Mouse (Mus musculus): ENCODE results near the gene Hira. TPM values are rescaled to one million over a fixed set of nuclear protein-coding genes. Genes with fewer than 3 reads are reported as not detected.

Hira gene
- total and polyA plus RNA-seq, 2 experiments from 2014 or later, result 6.7 to 19.0 TPM

- no peaks in the 10 kb centered on the region for H3K27me3 ChIP-seq (ENCODE audit: control insufficient read depth, insufficient read depth, low read length)
Measured at GRCm38 (mm10) chr16:18884044-18884443, 7.2 kb downstream of the Hira start.

DNA sequence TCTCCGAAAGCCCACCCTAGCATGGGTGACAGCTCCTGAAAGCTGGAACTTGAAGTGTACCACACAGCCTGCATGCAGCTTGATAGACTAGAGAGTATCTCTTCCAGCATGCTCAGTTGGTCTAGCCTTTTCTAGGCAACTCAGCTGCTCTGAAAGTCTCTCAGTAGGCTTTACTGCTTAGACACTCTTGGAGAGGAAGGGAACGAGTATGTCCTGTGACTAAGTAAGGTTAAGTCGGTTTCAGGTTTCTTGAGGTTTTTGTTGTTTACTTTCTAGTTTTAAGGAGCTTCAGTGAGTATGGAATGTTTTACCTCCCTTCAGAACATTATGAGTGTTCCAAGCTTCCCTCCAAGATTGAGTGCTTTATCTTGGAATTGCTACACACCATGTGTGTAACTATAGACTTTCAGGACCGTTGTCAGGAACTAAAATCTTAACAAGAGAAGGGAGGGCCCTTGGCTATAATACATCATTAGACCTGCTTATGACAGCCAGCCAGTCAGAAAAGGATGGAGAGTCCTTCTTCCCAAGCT, 17.1 kb downstream of the Hira start:
- H3K4me1 ChIP-seq (ENCODE audit: control insufficient read depth, insufficient read depth), result no peaks in the 10 kb centered on the region
- WGBS, result 78% methylated on average over 4 of the region's 4 CpGs

More at GRCm38 (mm10) chr16:18884044-18884443, 7.2 kb downstream of the Hira start:
- DNase-seq (ENCODE audit: low spot score), result no peak
- ATAC-seq (ENCODE audit: insufficient read depth, low read depth), result no peak
- TF ChIP-seq CTCF (IDR thresholded peaks at IDR 0.05; ENCODE audit: low read depth), result no peak
- no peak for TF ChIP-seq EP300 (IDR thresholded peaks at IDR 0.05; ENCODE audit: low read depth)
- Histone ChIP-seq H3K27ac (ENCODE audit: low read depth) (no peak overlapping the region), H3K9me3 (replicated peaks; ENCODE audit: control insufficient read depth, low read length) (no peaks in the 10 kb centered on the region), H3K9ac (replicated peaks; ENCODE audit: low read depth, low read length) (no peak overlapping the region), H3K36me3 (replicated peaks; ENCODE audit: control insufficient read depth, insufficient read depth, low read length) (no peaks in the 10 kb centered on the region), H3K4me3 (ENCODE audit: low read depth, low read length) (no peak overlapping the region), H3K4me2 (ENCODE audit: low read depth, low read length) (no peak overlapping the region), H3K4me1 (ENCODE audit: control insufficient read depth, insufficient read depth) (0 out of 2 replicates have a peak, but pooled peaks cover 4% of the 10 kb centered on the region)

GRCm38 (mm10) chr16:18895249-18895648, 18.4 kb downstream of the Hira start:
- H3K27me3 ChIP-seq (ENCODE audit: control insufficient read depth, insufficient read depth, low read length), result no peaks in the 10 kb centered on the region
- no peak overlapping the region for H3K27ac ChIP-seq (ENCODE audit: low read depth)
- DNase-seq (ENCODE audit: low spot score) (no peak), ATAC-seq (ENCODE audit: insufficient read depth, low read depth) (no peak)
- H3K36me3 ChIP-seq (replicated peaks; ENCODE audit: control insufficient read depth, insufficient read depth, low read length), result peaks cover 34% of the 10 kb centered on the region
- H3K9ac ChIP-seq (replicated peaks; ENCODE audit: low read depth, low read length), result no peak overlapping the region
- WGBS, result 73% methylated on average over 3 of the region's 3 CpGs
- no peak overlapping the region for H3K4me2 ChIP-seq (ENCODE audit: low read depth, low read length)
- no peak overlapping the region for H3K4me3 ChIP-seq (ENCODE audit: low read depth, low read length)
- TF ChIP-seq EP300 (IDR thresholded peaks at IDR 0.05; ENCODE audit: low read depth), result no peak
- TF ChIP-seq CTCF (IDR thresholded peaks at IDR 0.05; ENCODE audit: low read depth), result no peak
- H3K4me1 ChIP-seq (ENCODE audit: control insufficient read depth, insufficient read depth), result no peaks in the 10 kb centered on the region
- H3K9me3 ChIP-seq (replicated peaks; ENCODE audit: control insufficient read depth, low read length), result no peaks in the 10 kb centered on the region

More for the DNA sequence above, 17.1 kb downstream of the Hira start:
- H3K9me3 ChIP-seq (replicated peaks; ENCODE audit: control insufficient read depth, low read length), result no peaks in the 10 kb centered on the region
- no peak overlapping the region for H3K9ac ChIP-seq (replicated peaks; ENCODE audit: low read depth, low read length)
- H3K27ac ChIP-seq (ENCODE audit: low read depth), result no peak overlapping the region
- H3K36me3 ChIP-seq (replicated peaks; ENCODE audit: control insufficient read depth, insufficient read depth, low read length), result peaks cover 27% of the 10 kb centered on the region
- ATAC-seq (ENCODE audit: insufficient read depth, low read depth) (no peak), DNase-seq (ENCODE audit: low spot score) (no peak)
- TF ChIP-seq CTCF (IDR thresholded peaks at IDR 0.05; ENCODE audit: low read depth) (no peak), EP300 (IDR thresholded peaks at IDR 0.05; ENCODE audit: low read depth) (no peak)
- no peak overlapping the region for H3K4me3 ChIP-seq (ENCODE audit: low read depth, low read length)
- no peak overlapping the region for H3K4me2 ChIP-seq (ENCODE audit: low read depth, low read length)
- no peaks in the 10 kb centered on the region for H3K27me3 ChIP-seq (ENCODE audit: control insufficient read depth, insufficient read depth, low read length)

- DNase-seq (ENCODE audit: low spot score), result no peak
- H3K4me3 ChIP-seq (ENCODE audit: low read depth, low read length), result no peak overlapping the region
- no peak; the same call in 1 of the 2 replicates for ATAC-seq (ENCODE audit: insufficient read depth, low read depth)
- no peaks in the 10 kb centered on the region for H3K9me3 ChIP-seq (replicated peaks; ENCODE audit: control insufficient read depth, low read length)
- H3K9ac ChIP-seq (replicated peaks; ENCODE audit: low read depth, low read length), result no peak overlapping the region
- no peak for TF ChIP-seq CTCF (IDR thresholded peaks at IDR 0.05; ENCODE audit: low read depth)
- no peak for TF ChIP-seq EP300 (IDR thresholded peaks at IDR 0.05; ENCODE audit: low read depth)
- WGBS, result 29% methylated on average over 10 of the region's 10 CpGs
- H3K36me3 ChIP-seq (replicated peaks; ENCODE audit: control insufficient read depth, insufficient read depth, low read length), result peaks cover 41% of the 10 kb centered on the region
- no peak overlapping the region for H3K4me2 ChIP-seq (ENCODE audit: low read depth, low read length)
- H3K27me3 ChIP-seq (ENCODE audit: control insufficient read depth, insufficient read depth, low read length), result no peaks in the 10 kb centered on the region
- H3K4me1 ChIP-seq (ENCODE audit: control insufficient read depth, insufficient read depth), result no peaks in the 10 kb centered on the region
- no peak overlapping the region for H3K27ac ChIP-seq (ENCODE audit: low read depth)
Measured at GRCm38 (mm10) chr16:18896429-18896828, 19.6 kb downstream of the Hira start.

DNA sequence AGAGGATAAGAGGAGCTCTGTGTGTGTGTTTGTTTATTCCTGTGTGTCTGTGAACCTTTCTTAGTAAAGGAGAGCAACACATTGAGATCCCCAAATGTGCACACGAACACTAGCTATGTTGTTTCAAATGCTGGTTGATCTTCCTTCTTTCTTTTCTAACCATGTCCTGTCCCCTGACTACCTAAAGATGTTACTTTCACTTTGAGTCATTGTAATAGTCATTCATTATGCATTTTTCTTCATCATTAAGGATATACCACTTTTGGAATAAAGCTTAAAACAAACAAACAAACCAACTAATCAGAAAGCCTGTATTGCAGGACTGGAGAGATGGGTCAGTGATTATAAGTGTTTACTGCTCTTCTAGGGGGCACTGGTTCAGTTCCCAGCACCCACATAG, 28.8 kb downstream of the Hira start:
- no peak for TF ChIP-seq EP300 (IDR thresholded peaks at IDR 0.05; ENCODE audit: low read depth)
- no peak for TF ChIP-seq CTCF (IDR thresholded peaks at IDR 0.05; ENCODE audit: low read depth)
- DNase-seq (ENCODE audit: low spot score), result no peak
- H3K9me3 ChIP-seq (replicated peaks; ENCODE audit: control insufficient read depth, low read length), result no peaks in the 10 kb centered on the region
- H3K36me3 ChIP-seq (replicated peaks; ENCODE audit: control insufficient read depth, insufficient read depth, low read length), result peaks cover 47% of the 10 kb centered on the region
- ATAC-seq (ENCODE audit: insufficient read depth, low read depth), result no peak
- no peak overlapping the region for H3K9ac ChIP-seq (replicated peaks; ENCODE audit: low read depth, low read length)
- H3K27ac ChIP-seq (ENCODE audit: low read depth), result no peak overlapping the region
- H3K27me3 ChIP-seq (ENCODE audit: control insufficient read depth, insufficient read depth, low read length), result no peaks in the 10 kb centered on the region
- H3K4me1 ChIP-seq (ENCODE audit: control insufficient read depth, insufficient read depth), result no peaks in the 10 kb centered on the region
- WGBS, result 87% methylated on average over 1 of the region's 1 CpGs
- no peak overlapping the region for H3K4me3 ChIP-seq (ENCODE audit: low read depth, low read length)
- H3K4me2 ChIP-seq (ENCODE audit: low read depth, low read length), result no peak overlapping the region

DNA sequence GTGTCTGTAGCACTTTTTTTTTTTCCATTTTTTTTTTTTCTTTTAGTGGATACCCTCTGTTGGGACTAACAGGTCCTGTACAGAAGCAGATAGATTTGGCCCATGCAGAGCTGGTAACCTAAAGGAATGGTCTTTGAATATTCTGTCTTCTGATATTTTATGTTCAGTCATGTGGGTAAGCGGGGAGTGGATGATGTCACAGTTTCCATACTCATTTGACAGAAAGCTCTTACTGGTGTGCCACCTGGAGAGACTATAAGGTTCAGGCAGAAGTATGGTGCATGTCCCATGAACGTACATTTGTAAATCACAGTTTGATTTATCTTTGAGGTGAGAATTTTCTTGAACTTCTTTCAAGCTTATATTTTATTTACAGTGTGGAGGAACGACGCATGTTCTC, 39.2 kb downstream of the Hira start:
- Histone ChIP-seq H3K9me3 (replicated peaks; ENCODE audit: control insufficient read depth, low read length) (no peaks in the 10 kb centered on the region), H3K4me1 (ENCODE audit: control insufficient read depth, insufficient read depth) (no peaks in the 10 kb centered on the region), H3K4me2 (ENCODE audit: low read depth, low read length) (no peak overlapping the region), H3K4me3 (ENCODE audit: low read depth, low read length) (no peak overlapping the region), H3K27ac (ENCODE audit: low read depth) (no peak overlapping the region), H3K27me3 (ENCODE audit: control insufficient read depth, insufficient read depth, low read length) (no peaks in the 10 kb centered on the region), H3K9ac (replicated peaks; ENCODE audit: low read depth, low read length) (no peak overlapping the region), H3K36me3 (replicated peaks; ENCODE audit: control insufficient read depth, insufficient read depth, low read length) (peaks cover 53% of the 10 kb centered on the region)
- ATAC-seq (ENCODE audit: insufficient read depth, low read depth) (no peak), DNase-seq (ENCODE audit: low spot score) (no peak)
- TF ChIP-seq CTCF (IDR thresholded peaks at IDR 0.05; ENCODE audit: low read depth) (no peak), EP300 (IDR thresholded peaks at IDR 0.05; ENCODE audit: low read depth) (no peak)
- WGBS, result 90% methylated on average over 4 of the region's 4 CpGs

All from heart, postnatal 0 days (tissue).